Mouse (Mus musculus): ENCODE measurements around the gene Rimbp2. TPM values are rescaled to one million over a fixed set of nuclear protein-coding genes. Genes with fewer than 3 reads are reported as not detected.

Rimbp2 gene
- total RNA-seq, 1 experiment: 1.2 TPM

GRCm38 (mm10) chr5:128846433-128847040 is 106.7 kb downstream of the Rimbp2 start:
- TF ChIP-seq ZC3H11A (IDR thresholded peaks at IDR 0.05; ENCODE audit: borderline replicate concordance, low read depth, low read length) (no peak), ZNF384 (IDR thresholded peaks at IDR 0.05; ENCODE audit: low read depth, low read length) (no peak), CHD2 (IDR thresholded peaks at IDR 0.05; ENCODE audit: low read depth, low read length) (no peak), HCFC1 (IDR thresholded peaks at IDR 0.05; ENCODE audit: borderline replicate concordance, insufficient read depth, low read length) (no peak), MAFK (IDR thresholded peaks at IDR 0.05; ENCODE audit: insufficient read depth, low read depth, low read length) (no peak)
- in situ Hi-C loops (cut with MboI; ENCODE audit: low sequenced_read_pairs in 2 of 2, unreplicated experiment in 2 of 2): no loop called here
- no peaks in the 10 kb centered on the region for H3K4me1 ChIP-seq (ENCODE audit: control insufficient read depth in 2 of 2, insufficient read depth in 2 of 2, low read length in 2 of 2, poor library complexity in 1 of 2)
- H3K27ac ChIP-seq (ENCODE audit: insufficient read depth, low read depth, low read length, poor library complexity, severe bottlenecking): no peak overlapping the region
- H3K36me3 ChIP-seq (ENCODE audit: control insufficient read depth, insufficient read depth, low read length, poor library complexity, severe bottlenecking): no peaks in the 10 kb centered on the region
- DNase-seq (ENCODE audit: low read depth, low spot score): no peak
- no peaks in the 10 kb centered on the region for H3K9me3 ChIP-seq (ENCODE audit: control insufficient read depth, insufficient read depth, low read depth, low read length)
- no peak overlapping the region for H3K4me3 ChIP-seq (ENCODE audit: insufficient read depth in 1 of 2, low read depth in 1 of 2, low read length in 2 of 2, poor library complexity in 1 of 2, severe bottlenecking in 1 of 2)
- H3K9ac ChIP-seq (ENCODE audit: insufficient read depth, low read depth, low read length, poor library complexity, severe bottlenecking): no peak overlapping the region

- in situ Hi-C loops (cut with MboI; ENCODE audit: low sequenced_read_pairs in 2 of 2, unreplicated experiment in 2 of 2): no loop called here
Observed at GRCm38 (mm10) chr5:128845033-128845432, 108.3 kb downstream of the Rimbp2 start.

DNA sequence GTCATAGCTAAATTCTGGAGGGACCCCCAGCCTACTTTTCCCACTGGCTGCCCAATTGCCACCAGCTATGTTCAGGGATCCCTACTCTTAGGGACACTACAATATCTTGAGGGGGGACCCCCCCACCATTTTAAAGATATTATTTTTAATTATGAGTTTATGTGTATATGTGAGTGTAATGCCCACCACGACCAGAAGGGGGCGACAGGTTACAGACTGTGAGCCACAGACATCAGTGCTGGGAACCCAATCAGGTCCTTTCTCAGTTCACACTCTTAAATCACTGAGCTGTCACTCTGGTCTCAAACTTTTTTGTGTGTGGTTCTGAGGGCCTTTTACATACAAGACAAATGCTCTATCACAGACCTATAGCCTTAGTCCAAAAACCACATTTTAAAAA is 109.3 kb downstream of the Rimbp2 start:
- no peak overlapping the region for H3K27ac ChIP-seq (ENCODE audit: insufficient read depth, low read depth, low read length, poor library complexity, severe bottlenecking)

More at GRCm38 (mm10) chr5:128845033-128845432, 108.3 kb downstream of the Rimbp2 start:
- no peaks in the 10 kb centered on the region for H3K36me3 ChIP-seq (ENCODE audit: control insufficient read depth, insufficient read depth, low read length, poor library complexity, severe bottlenecking)
- H3K4me1 ChIP-seq (ENCODE audit: control insufficient read depth in 2 of 2, insufficient read depth in 2 of 2, low read length in 2 of 2, poor library complexity in 1 of 2): no peaks in the 10 kb centered on the region
- no peak overlapping the region for H3K27ac ChIP-seq (ENCODE audit: insufficient read depth, low read depth, low read length, poor library complexity, severe bottlenecking)
- no peak overlapping the region for H3K9ac ChIP-seq (ENCODE audit: insufficient read depth, low read depth, low read length, poor library complexity, severe bottlenecking)
- no peak for DNase-seq (ENCODE audit: low read depth, low spot score)
- no peak overlapping the region for H3K4me3 ChIP-seq (ENCODE audit: insufficient read depth in 1 of 2, low read depth in 1 of 2, low read length in 2 of 2, poor library complexity in 1 of 2, severe bottlenecking in 1 of 2)
- no peak for TF ChIP-seq MAFK (IDR thresholded peaks at IDR 0.05; ENCODE audit: insufficient read depth, low read depth, low read length)
- TF ChIP-seq CHD2 (IDR thresholded peaks at IDR 0.05; ENCODE audit: low read depth, low read length): no peak
- no peak for TF ChIP-seq ZC3H11A (IDR thresholded peaks at IDR 0.05; ENCODE audit: borderline replicate concordance, low read depth, low read length)
- no peaks in the 10 kb centered on the region for H3K9me3 ChIP-seq (ENCODE audit: control insufficient read depth, insufficient read depth, low read depth, low read length)

GRCm38 (mm10) chr5:128841541-128841940 is 111.7 kb downstream of the Rimbp2 start:
- Histone ChIP-seq H3K4me3 (ENCODE audit: insufficient read depth in 1 of 2, low read depth in 1 of 2, low read length in 2 of 2, poor library complexity in 1 of 2, severe bottlenecking in 1 of 2) (no peak overlapping the region), H3K27ac (ENCODE audit: insufficient read depth, low read depth, low read length, poor library complexity, severe bottlenecking) (no peak overlapping the region), H3K36me3 (ENCODE audit: control insufficient read depth, insufficient read depth, low read length, poor library complexity, severe bottlenecking) (no peaks in the 10 kb centered on the region), H3K9me3 (ENCODE audit: control insufficient read depth, insufficient read depth, low read depth, low read length) (no peaks in the 10 kb centered on the region), H3K4me1 (ENCODE audit: control insufficient read depth in 2 of 2, insufficient read depth in 2 of 2, low read length in 2 of 2, poor library complexity in 1 of 2) (no peaks in the 10 kb centered on the region), H3K9ac (ENCODE audit: insufficient read depth, low read depth, low read length, poor library complexity, severe bottlenecking) (no peak overlapping the region)
- no peak for TF ChIP-seq CHD2 (IDR thresholded peaks at IDR 0.05; ENCODE audit: low read depth, low read length)
- TF ChIP-seq HCFC1 (IDR thresholded peaks at IDR 0.05; ENCODE audit: borderline replicate concordance, insufficient read depth, low read length): no peak
- TF ChIP-seq ZC3H11A (IDR thresholded peaks at IDR 0.05; ENCODE audit: borderline replicate concordance, low read depth, low read length): no peak
- no peak for TF ChIP-seq MAFK (IDR thresholded peaks at IDR 0.05; ENCODE audit: insufficient read depth, low read depth, low read length)
- no peak for TF ChIP-seq ZNF384 (IDR thresholded peaks at IDR 0.05; ENCODE audit: low read depth, low read length)
- in situ Hi-C loops (cut with MboI; ENCODE audit: low sequenced_read_pairs in 2 of 2, unreplicated experiment in 2 of 2): no loop called here
- DNase-seq (ENCODE audit: low read depth, low spot score): no peak

More for the DNA sequence above, 109.3 kb downstream of the Rimbp2 start:
- TF ChIP-seq HCFC1 (IDR thresholded peaks at IDR 0.05; ENCODE audit: borderline replicate concordance, insufficient read depth, low read length) (no peak), MAFK (IDR thresholded peaks at IDR 0.05; ENCODE audit: insufficient read depth, low read depth, low read length) (no peak), ZNF384 (IDR thresholded peaks at IDR 0.05; ENCODE audit: low read depth, low read length) (no peak), ZC3H11A (IDR thresholded peaks at IDR 0.05; ENCODE audit: borderline replicate concordance, low read depth, low read length) (no peak), CHD2 (IDR thresholded peaks at IDR 0.05; ENCODE audit: low read depth, low read length) (no peak)
- Histone ChIP-seq H3K4me1 (ENCODE audit: control insufficient read depth in 2 of 2, insufficient read depth in 2 of 2, low read length in 2 of 2, poor library complexity in 1 of 2) (no peaks in the 10 kb centered on the region), H3K9me3 (ENCODE audit: control insufficient read depth, insufficient read depth, low read depth, low read length) (no peaks in the 10 kb centered on the region), H3K36me3 (ENCODE audit: control insufficient read depth, insufficient read depth, low read length, poor library complexity, severe bottlenecking) (no peaks in the 10 kb centered on the region), H3K9ac (ENCODE audit: insufficient read depth, low read depth, low read length, poor library complexity, severe bottlenecking) (no peak overlapping the region), H3K4me3 (ENCODE audit: insufficient read depth in 1 of 2, low read depth in 1 of 2, low read length in 2 of 2, poor library complexity in 1 of 2, severe bottlenecking in 1 of 2) (no peak overlapping the region)
- in situ Hi-C loops (cut with MboI; ENCODE audit: low sequenced_read_pairs in 2 of 2, unreplicated experiment in 2 of 2): no loop called here
- DNase-seq (ENCODE audit: low read depth, low spot score): peak; percentile 22

DNA sequence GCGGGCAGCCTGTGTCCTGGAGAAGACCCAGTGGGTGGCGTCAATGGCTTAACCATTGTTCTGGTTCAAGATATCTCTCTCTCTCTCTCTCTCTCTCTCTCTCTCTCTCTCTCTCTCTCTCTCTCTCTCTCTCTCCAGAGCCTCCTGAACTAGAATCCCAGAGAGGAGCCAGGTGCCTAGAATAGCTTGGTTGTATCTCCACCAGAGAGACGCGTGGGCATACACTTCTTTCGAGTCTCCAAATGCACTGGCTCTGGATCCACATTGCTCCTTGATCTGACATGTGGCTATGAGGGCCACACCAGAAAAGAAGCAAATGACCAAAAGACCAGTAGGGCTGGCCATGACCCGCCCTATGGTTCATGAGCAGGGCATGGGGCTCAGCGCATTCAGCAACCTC is 116.2 kb downstream of the Rimbp2 start:
- H3K36me3 ChIP-seq (ENCODE audit: control insufficient read depth, insufficient read depth, low read length, poor library complexity, severe bottlenecking): no peaks in the 10 kb centered on the region
- no peak overlapping the region for H3K4me3 ChIP-seq (ENCODE audit: insufficient read depth in 1 of 2, low read depth in 1 of 2, low read length in 2 of 2, poor library complexity in 1 of 2, severe bottlenecking in 1 of 2)
- in situ Hi-C loops (cut with MboI; ENCODE audit: low sequenced_read_pairs in 2 of 2, unreplicated experiment in 2 of 2): no loop called here
- H3K9ac ChIP-seq (ENCODE audit: insufficient read depth, low read depth, low read length, poor library complexity, severe bottlenecking): no peak overlapping the region
- H3K4me1 ChIP-seq (ENCODE audit: control insufficient read depth in 2 of 2, insufficient read depth in 2 of 2, low read length in 2 of 2, poor library complexity in 1 of 2): no peaks in the 10 kb centered on the region
- no peak for DNase-seq (ENCODE audit: low read depth, low spot score)
- no peaks in the 10 kb centered on the region for H3K9me3 ChIP-seq (ENCODE audit: control insufficient read depth, insufficient read depth, low read depth, low read length)
- TF ChIP-seq MAFK (IDR thresholded peaks at IDR 0.05; ENCODE audit: insufficient read depth, low read depth, low read length): no peak
- TF ChIP-seq CHD2 (IDR thresholded peaks at IDR 0.05; ENCODE audit: low read depth, low read length): no peak
- no peak for TF ChIP-seq HCFC1 (IDR thresholded peaks at IDR 0.05; ENCODE audit: borderline replicate concordance, insufficient read depth, low read length)
- TF ChIP-seq ZNF384 (IDR thresholded peaks at IDR 0.05; ENCODE audit: low read depth, low read length): no peak
- no peak for TF ChIP-seq ZC3H11A (IDR thresholded peaks at IDR 0.05; ENCODE audit: borderline replicate concordance, low read depth, low read length)
- no peak overlapping the region for H3K27ac ChIP-seq (ENCODE audit: insufficient read depth, low read depth, low read length, poor library complexity, severe bottlenecking)

Data from ES-E14 (cell line).